Mouse (Mus musculus) cortical plate, adult 2 months (tissue): ENCODE data around the gene Syf2. TPM values are rescaled to one million over a fixed set of nuclear protein-coding genes. Genes with fewer than 3 reads are reported as not detected.

Experiments used
- H3K27ac ChIP-seq: fragments of 200-500 bp; 2 replicates; pipeline ENCODE4 v1.5.1; 2012; ENCODE audit warnings: low read length, control low read depth, inconsistent platforms; ENCODE audit not compliant: insufficient read depth
- H3K4me1 ChIP-seq: fragments of 200-500 bp; 2 replicates; pipeline ENCODE4 v1.6.1; 2011; ENCODE audit warnings: low read length; ENCODE audit not compliant: control insufficient read depth, insufficient read depth
- H3K4me3 ChIP-seq: fragments of 200-500 bp; 2 replicates; pipeline ENCODE4 v1.5.1; 2011; ENCODE audit warnings: mild to moderate bottlenecking, low read length, control low read depth; ENCODE audit not compliant: insufficient read depth
- CTCF ChIP-seq: fragments of 200-500 bp; IDR thresholded peaks from 2 replicates; pipeline ENCODE4 v1.5.1; 2011; ENCODE audit warnings: mild to moderate bottlenecking, control low read depth, low read length; ENCODE audit not compliant: insufficient read depth; ENCODE audit errors: extremely low read depth
- POLR2A ChIP-seq: fragments of 200-500 bp; IDR thresholded peaks from 2 replicates; pipeline ENCODE4 v1.6.1; 2011; ENCODE audit warnings: mild to moderate bottlenecking, low read length, control low read depth; ENCODE audit not compliant: insufficient read depth; ENCODE audit errors: extremely low read depth
- polyA plus RNA-seq: library from polyadenylated mRNA; depleted of rRNA; stranded (reverse); fragments of >200 nt; gene quantifications from 2 replicates; pipeline ENCODE4 v1.2.3, GENCODE M21; 2012

Gene Syf2
- polyA plus RNA-seq, 1 experiment: 79.4 TPM

DNA sequence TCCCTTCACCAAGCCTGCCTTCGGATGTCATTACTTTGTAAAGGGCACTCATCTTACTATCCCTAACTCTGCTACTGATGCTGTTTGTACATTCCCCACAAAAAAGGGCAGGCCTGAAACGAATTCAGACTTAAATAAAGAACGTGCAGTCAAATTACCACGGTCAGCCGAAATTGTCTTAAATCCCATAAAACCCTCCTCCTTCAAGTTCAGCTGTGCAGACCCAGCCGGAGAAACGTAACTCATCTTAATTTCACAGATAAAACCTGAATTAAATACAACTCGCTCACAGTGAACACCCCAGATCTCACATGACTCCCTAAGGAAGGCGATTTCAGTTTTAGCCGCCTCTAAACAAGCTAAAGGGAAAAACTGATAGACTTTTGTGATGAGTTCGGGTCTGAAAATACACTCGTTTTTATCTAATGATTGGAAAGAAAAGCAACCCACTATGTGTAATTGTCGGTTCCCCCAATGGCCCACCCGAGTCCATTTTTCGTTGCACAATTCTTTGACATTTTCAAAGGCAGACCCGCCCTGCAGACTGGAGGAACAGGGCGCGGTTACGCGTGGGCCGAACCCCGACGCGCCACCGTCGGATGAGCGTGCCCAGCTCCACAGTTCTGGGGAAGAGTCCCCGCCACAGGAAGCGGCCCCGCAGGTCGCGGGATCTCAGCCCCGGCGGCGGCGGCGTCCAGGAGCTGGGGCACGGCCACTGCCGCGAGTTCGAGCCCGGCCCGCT lies 16.4 kb upstream of the Syf2 start:
- TF ChIP-seq POLR2A: no peak
- TF ChIP-seq CTCF: no peak
- H3K27ac ChIP-seq: peak overlapping the region; percentile 91
- H3K4me1 ChIP-seq: no peaks in the 10 kb centered on the region; the same call in 1 of the 2 replicates
- peak overlapping the region; percentile 49 for H3K4me3 ChIP-seq

- Histone ChIP-seq H3K4me3 (peak within 1 kb of the TSS; percentile 49), H3K27ac (peak within 1 kb of the TSS; percentile 91), H3K4me1 (no peaks in the 10 kb centered on the region; the same call in 1 of the 2 replicates)
- TF ChIP-seq POLR2A (peak; percentile 82), CTCF (no peak)
These were observed 15.9 kb upstream of the Syf2 start, which contains the start of gene Tmem50a for GRCm38 (mm10) chr4:134914864-134915209. Tmem50a (minus strand) TSS chr4:134915024.

DNA sequence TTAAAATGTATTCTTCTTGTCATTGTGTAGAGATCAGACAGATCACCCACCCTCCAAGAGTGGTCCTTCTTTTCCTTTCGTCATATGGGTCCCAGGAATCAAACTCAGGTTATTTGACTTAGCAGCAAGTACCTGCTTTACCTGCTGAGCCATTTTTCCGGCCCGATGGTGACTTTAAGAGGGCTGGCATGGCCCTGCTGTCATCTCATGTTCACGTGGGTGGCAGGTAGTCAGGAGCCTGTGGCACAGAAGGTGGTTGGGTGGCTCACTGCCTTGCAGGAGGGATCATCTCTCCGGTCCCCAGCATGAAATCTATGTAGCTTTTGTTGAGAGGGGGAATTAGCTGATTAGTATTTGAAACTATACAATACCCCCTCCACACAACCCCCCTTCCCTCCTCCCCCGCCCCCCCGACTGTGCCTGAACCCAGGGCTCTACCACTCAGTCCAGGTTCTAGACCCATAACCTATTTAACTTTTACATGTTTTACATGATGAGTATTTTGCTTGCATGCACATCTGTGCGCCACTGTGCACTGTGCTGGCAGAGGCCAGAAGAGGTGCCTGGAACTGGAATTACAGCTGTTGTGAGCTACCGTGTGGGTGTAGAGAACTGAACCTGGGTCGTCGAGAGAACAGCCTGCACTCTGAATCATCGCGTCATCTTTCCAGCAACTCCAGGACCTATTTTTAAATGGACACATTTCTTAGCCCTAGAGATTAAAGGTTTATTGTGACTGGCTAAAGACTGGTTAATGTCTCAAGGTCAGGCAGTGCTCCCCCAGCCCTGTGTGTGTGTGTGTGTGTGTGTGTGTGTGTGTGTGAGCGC lies 15.3 kb upstream of the Syf2 start:
- peak overlapping the region; percentile 49 for H3K4me3 ChIP-seq
- TF ChIP-seq POLR2A: no peak
- TF ChIP-seq CTCF: no peak
- H3K4me1 ChIP-seq: no peaks in the 10 kb centered on the region; the same call in 1 of the 2 replicates
- H3K27ac ChIP-seq: no peak overlapping the region

GRCm38 (mm10) chr4:134917194-134917593 lies 13.5 kb upstream of the Syf2 start:
- no peak overlapping the region for H3K4me3 ChIP-seq
- TF ChIP-seq CTCF: no peak
- no peak for TF ChIP-seq POLR2A
- no peak overlapping the region for H3K27ac ChIP-seq
- no peaks in the 10 kb centered on the region; the same call in 1 of the 2 replicates for H3K4me1 ChIP-seq

GRCm38 (mm10) chr4:134918381-134918780 lies 12.3 kb upstream of the Syf2 start:
- Histone ChIP-seq H3K27ac (peak overlapping the region; percentile 48), H3K4me3 (no peak overlapping the region), H3K4me1 (peaks cover 2% of the 10 kb centered on the region; the same call in 1 of the 2 replicates)
- TF ChIP-seq POLR2A (no peak), CTCF (no peak)

DNA sequence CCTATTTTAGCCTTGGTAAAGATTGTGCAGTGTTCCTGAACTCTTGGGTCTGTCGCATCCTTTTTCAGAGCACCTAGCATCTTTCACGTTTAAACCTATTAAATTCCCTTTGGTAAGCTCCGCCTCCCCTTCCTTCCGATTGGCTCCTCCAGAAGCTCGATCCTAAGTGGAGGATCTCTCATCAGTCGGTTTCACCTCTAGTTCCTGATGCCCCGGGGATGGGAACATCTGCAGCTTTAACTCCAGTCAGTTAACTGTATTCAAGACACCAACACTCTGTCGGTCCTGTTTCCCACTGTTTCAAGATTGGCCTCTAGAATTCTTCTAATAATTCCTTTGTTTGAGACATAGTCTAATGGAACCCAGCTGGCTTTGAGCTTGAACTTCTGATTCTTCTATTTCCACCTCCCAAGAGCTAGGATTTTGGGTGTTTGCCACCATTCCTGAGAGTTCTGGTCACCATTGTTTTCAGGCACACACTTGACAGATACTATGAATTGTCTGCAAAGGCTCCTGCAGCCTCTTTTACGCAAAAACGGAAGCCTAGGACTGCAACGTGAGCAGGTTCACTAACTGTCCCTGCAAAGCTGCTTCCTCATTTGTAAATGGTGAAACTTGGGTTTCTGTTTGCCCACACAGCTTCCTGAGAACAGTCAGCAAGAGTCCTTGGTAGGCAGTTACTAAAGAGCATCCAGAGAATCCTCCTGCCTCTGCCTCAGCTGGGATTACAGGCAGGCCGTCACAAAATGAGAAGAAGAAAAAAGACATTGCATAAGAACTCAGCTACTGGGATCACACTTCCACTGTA lies 10.8 kb upstream of the Syf2 start:
- H3K4me3 ChIP-seq: no peak overlapping the region
- TF ChIP-seq CTCF: no peak
- no peak for TF ChIP-seq POLR2A
- H3K4me1 ChIP-seq: peaks cover 2% of the 10 kb centered on the region; the same call in 1 of the 2 replicates
- H3K27ac ChIP-seq: no peak overlapping the region

DNA sequence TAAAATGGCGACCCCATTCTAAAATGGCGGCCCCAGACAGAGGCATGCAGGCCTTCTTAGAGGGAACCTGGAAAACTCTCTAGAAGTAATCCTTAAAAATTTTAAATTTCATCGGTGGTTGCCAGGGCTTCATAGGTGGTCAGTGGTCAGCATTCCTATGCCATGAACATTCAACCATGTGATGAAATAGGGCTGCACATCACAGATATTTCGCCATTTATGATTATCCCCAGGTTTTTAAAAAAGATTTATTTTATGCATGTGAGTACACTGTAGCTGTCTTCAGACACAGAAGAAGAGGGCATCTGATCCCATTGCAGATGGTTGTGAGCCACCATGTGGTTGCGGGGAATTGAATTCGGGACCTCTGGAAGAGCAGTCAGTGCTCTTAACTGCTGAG lies 10.1 kb upstream of the Syf2 start:
- H3K27ac ChIP-seq: no peak overlapping the region
- 0 out of 2 replicates have a peak, but pooled peaks cover 2% of the 10 kb centered on the region for H3K4me1 ChIP-seq
- no peak for TF ChIP-seq POLR2A
- no peak for TF ChIP-seq CTCF
- H3K4me3 ChIP-seq: no peak overlapping the region

DNA sequence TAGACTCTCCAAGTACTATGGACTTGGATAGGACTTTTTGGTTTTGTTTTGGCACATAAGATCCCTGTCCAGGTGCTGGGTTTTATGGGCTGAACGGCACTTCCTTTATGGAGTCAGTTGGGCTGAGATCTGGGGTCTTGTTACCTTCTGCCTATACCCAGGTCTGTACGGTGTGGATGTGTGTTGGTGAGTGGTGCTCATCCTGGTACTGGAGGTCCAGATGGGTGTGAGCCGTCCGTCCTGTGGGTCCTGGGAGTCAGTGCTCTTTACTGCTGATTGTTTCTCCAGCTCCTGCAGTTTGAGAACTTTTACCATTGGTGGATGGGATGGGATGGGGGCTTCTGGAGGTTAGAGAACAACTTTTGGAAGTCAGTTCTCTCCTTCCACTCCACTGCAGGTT lies 9.0 kb upstream of the Syf2 start:
- H3K27ac ChIP-seq: no peak overlapping the region
- TF ChIP-seq POLR2A: no peak
- TF ChIP-seq CTCF: no peak
- H3K4me3 ChIP-seq: no peak overlapping the region
- peaks cover 3% of the 10 kb centered on the region for H3K4me1 ChIP-seq
